Mouse (Mus musculus): ENCODE results near the gene Cel. TPM values are rescaled to one million over a fixed set of nuclear protein-coding genes. Genes with fewer than 3 reads are reported as not detected.

Cel gene
- polyA plus RNA-seq, 1 experiment from 2014 or later = not detected

- Histone ChIP-seq H3K4me3 (peak overlapping the region; percentile 59), H3K9ac (peak overlapping the region; percentile 85), H3K4me2 (peak overlapping the region; percentile 76), H3K9me3 (no peaks in the 10 kb centered on the region), H3K4me1 (replicated peaks) (peaks cover 100% of the 10 kb centered on the region), H3K36me3 (no peaks in the 10 kb centered on the region), H3K27ac (replicated peaks) (peak overlapping the region; percentile 93), H3K27me3 (no peaks in the 10 kb centered on the region)
- 17% methylated on average over 11 of the region's 11 CpGs for whole genome bisulfite sequencing
- ATAC-seq (ENCODE audit: low read depth) = peak; percentile 34
Observed at GRCm38 (mm10) chr2:28534436-28535262, 28.6 kb downstream of the Cel start.

- Histone ChIP-seq H3K4me1 (replicated peaks) (peaks cover 100% of the 10 kb centered on the region), H3K9me3 (no peaks in the 10 kb centered on the region), H3K27me3 (no peaks in the 10 kb centered on the region), H3K4me3 (peak overlapping the region; percentile 59), H3K27ac (replicated peaks) (peak overlapping the region; percentile 93), H3K9ac (peak overlapping the region; percentile 85), H3K4me2 (peak overlapping the region; percentile 76), H3K36me3 (no peaks in the 10 kb centered on the region)
- ATAC-seq (ENCODE audit: low read depth) = peak; percentile 12; the same call in 1 of the 2 replicates
- 53% methylated on average over 7 of the region's 7 CpGs for WGBS
Observed at GRCm38 (mm10) chr2:28533901-28534435, 29.2 kb downstream of the Cel start.

- peak overlapping the region; percentile 93 for H3K27ac ChIP-seq (replicated peaks)
- H3K4me1 ChIP-seq (replicated peaks) = peaks cover 100% of the 10 kb centered on the region
- no peaks in the 10 kb centered on the region for H3K27me3 ChIP-seq
- no peaks in the 10 kb centered on the region for H3K36me3 ChIP-seq
- peak; percentile 89 for ATAC-seq (ENCODE audit: low read depth)
- peak overlapping the region; percentile 59 for H3K4me3 ChIP-seq
- H3K9me3 ChIP-seq = no peaks in the 10 kb centered on the region
- peak overlapping the region; percentile 85 for H3K9ac ChIP-seq
- H3K4me2 ChIP-seq = peak overlapping the region; percentile 76
- 3% methylated on average over 49 of the region's 49 CpGs for WGBS
Observed at GRCm38 (mm10) chr2:28532938-28533771, 30.0 kb downstream of the Cel start.

- Histone ChIP-seq H3K9ac (0 out of 2 replicates have a peak overlapping the region, but pooled peaks have one; percentile 34), H3K4me3 (no peak overlapping the region), H3K4me1 (replicated peaks) (peaks cover 100% of the 10 kb centered on the region), H3K27me3 (no peaks in the 10 kb centered on the region), H3K9me3 (no peaks in the 10 kb centered on the region), H3K27ac (replicated peaks) (peak overlapping the region; percentile 54; the same call in 1 of the 2 replicates), H3K4me2 (no peak overlapping the region), H3K36me3 (no peaks in the 10 kb centered on the region)
- 62% methylated on average over 7 of the region's 7 CpGs for WGBS
- no peak for ATAC-seq (ENCODE audit: low read depth)
Observed at GRCm38 (mm10) chr2:28530311-28530710, 32.9 kb downstream of the Cel start.

- H3K4me3 ChIP-seq = no peak overlapping the region
- peak overlapping the region; percentile 54 for H3K27ac ChIP-seq (replicated peaks)
- H3K4me2 ChIP-seq = no peak overlapping the region
- H3K4me1 ChIP-seq (replicated peaks) = peaks cover 100% of the 10 kb centered on the region
- no peaks in the 10 kb centered on the region for H3K27me3 ChIP-seq
- WGBS = 76% methylated on average over 4 of the region's 4 CpGs
- 0 out of 2 replicates have a peak overlapping the region, but pooled peaks have one; percentile 34 for H3K9ac ChIP-seq
- H3K36me3 ChIP-seq = no peaks in the 10 kb centered on the region
- H3K9me3 ChIP-seq = no peaks in the 10 kb centered on the region
- ATAC-seq (ENCODE audit: low read depth) = no peak
Observed at GRCm38 (mm10) chr2:28529856-28530255, 33.3 kb downstream of the Cel start.

GRCm38 (mm10) chr2:28528354-28528730, 34.9 kb downstream of the Cel start:
- WGBS = 87% methylated on average over 7 of the region's 7 CpGs

GRCm38 (mm10) chr2:28527436-28528353, 35.5 kb downstream of the Cel start:
- Histone ChIP-seq H3K36me3 (peaks cover under 1% of the 10 kb centered on the region; the same call in 1 of the 2 replicates), H3K4me1 (replicated peaks) (peaks cover 100% of the 10 kb centered on the region), H3K9me3 (no peaks in the 10 kb centered on the region), H3K4me2 (no peak overlapping the region), H3K27me3 (no peaks in the 10 kb centered on the region), H3K4me3 (no peak overlapping the region), H3K27ac (replicated peaks) (no peak overlapping the region), H3K9ac (peak overlapping the region; percentile 3; the same call in 1 of the 2 replicates)
- WGBS = 84% methylated on average over 20 of the region's 20 CpGs
- no peak for ATAC-seq (ENCODE audit: low read depth)

More at GRCm38 (mm10) chr2:28528354-28528730, 34.9 kb downstream of the Cel start:
- peaks cover 100% of the 10 kb centered on the region for H3K4me1 ChIP-seq (replicated peaks)
- no peak overlapping the region for H3K27ac ChIP-seq (replicated peaks)
- no peak for ATAC-seq (ENCODE audit: low read depth)
- no peaks in the 10 kb centered on the region for H3K36me3 ChIP-seq
- H3K27me3 ChIP-seq = no peaks in the 10 kb centered on the region
- no peak overlapping the region for H3K4me3 ChIP-seq
- no peaks in the 10 kb centered on the region for H3K9me3 ChIP-seq
- peak overlapping the region; percentile 3; the same call in 1 of the 2 replicates for H3K9ac ChIP-seq
- H3K4me2 ChIP-seq = no peak overlapping the region

- Histone ChIP-seq H3K4me3 (no peak overlapping the region), H3K27ac (replicated peaks) (peak overlapping the region; percentile 81), H3K9me3 (no peaks in the 10 kb centered on the region), H3K4me1 (replicated peaks) (peaks cover 100% of the 10 kb centered on the region), H3K4me2 (peak overlapping the region; percentile 16; the same call in 1 of the 2 replicates), H3K27me3 (no peaks in the 10 kb centered on the region), H3K9ac (peak overlapping the region; percentile 47), H3K36me3 (peaks cover 9% of the 10 kb centered on the region; the same call in 1 of the 2 replicates)
- WGBS = 36% methylated on average over 12 of the region's 12 CpGs
- no peak for ATAC-seq (ENCODE audit: low read depth)
Observed at GRCm38 (mm10) chr2:28525943-28526876, 37.0 kb downstream of the Cel start.

GRCm38 (mm10) chr2:28525219-28525942, 37.8 kb downstream of the Cel start:
- peak overlapping the region; percentile 16; the same call in 1 of the 2 replicates for H3K4me2 ChIP-seq
- peak overlapping the region; percentile 81 for H3K27ac ChIP-seq (replicated peaks)
- WGBS = 10% methylated on average over 11 of the region's 11 CpGs
- no peak overlapping the region for H3K4me3 ChIP-seq
- no peaks in the 10 kb centered on the region for H3K27me3 ChIP-seq
- H3K9me3 ChIP-seq = no peaks in the 10 kb centered on the region
- H3K4me1 ChIP-seq (replicated peaks) = peaks cover 100% of the 10 kb centered on the region
- H3K9ac ChIP-seq = peak overlapping the region; percentile 47
- ATAC-seq (ENCODE audit: low read depth) = peak; percentile 49
- H3K36me3 ChIP-seq = peaks cover 9% of the 10 kb centered on the region; the same call in 1 of the 2 replicates

- H3K36me3 ChIP-seq = peaks cover 9% of the 10 kb centered on the region; the same call in 1 of the 2 replicates
- 79% methylated on average over 10 of the region's 10 CpGs for WGBS
- H3K9me3 ChIP-seq = no peaks in the 10 kb centered on the region
- no peaks in the 10 kb centered on the region for H3K27me3 ChIP-seq
- no peak overlapping the region for H3K4me3 ChIP-seq
- peaks cover 100% of the 10 kb centered on the region for H3K4me1 ChIP-seq (replicated peaks)
- H3K9ac ChIP-seq = no peak overlapping the region
- H3K4me2 ChIP-seq = no peak overlapping the region
- no peak for ATAC-seq (ENCODE audit: low read depth)
- peak overlapping the region; percentile 81 for H3K27ac ChIP-seq (replicated peaks)
Observed at GRCm38 (mm10) chr2:28524406-28524805, 38.8 kb downstream of the Cel start.

Measured in neural tube, embryonic 13.5 days (tissue).